Mouse (Mus musculus) kidney, adult 2 months (tissue): Measurements from ENCODE around the gene Camta2. TPM values are rescaled to one million over a fixed set of nuclear protein-coding genes. Genes with fewer than 3 reads are reported as not detected.

Source experiments
- DNase-seq: peaks from one replicate; pipeline ENCODE4 v3.0.0; 2021
- H3K27ac ChIP-seq: fragments of 200-500 bp; 2 replicates; pipeline ENCODE4 v1.5.1; 2012; ENCODE audit warnings: low read depth, low read length, control low read depth, inconsistent platforms; ENCODE audit not compliant: insufficient read depth
- H3K27me3 ChIP-seq: fragments of 200-500 bp; replicated peaks from 2 replicates; pipeline ENCODE4 v1.6.1; 2012; ENCODE audit warnings: mild to moderate bottlenecking, moderate library complexity, low read length, inconsistent platforms; ENCODE audit not compliant: control insufficient read depth, insufficient read depth
- H3K36me3 ChIP-seq: fragments of 200-500 bp; 2 replicates; pipeline ENCODE4 v1.6.1; 2012; ENCODE audit warnings: mild to moderate bottlenecking, moderate library complexity, low read length, inconsistent platforms; ENCODE audit not compliant: control insufficient read depth, insufficient read depth
- H3K4me1 ChIP-seq: fragments of 200-500 bp; 2 replicates; pipeline ENCODE4 v1.6.1; 2011; ENCODE audit warnings: low read length; ENCODE audit not compliant: control insufficient read depth, insufficient read depth
- H3K4me3 ChIP-seq: fragments of 200-500 bp; 2 replicates; pipeline ENCODE4 v1.5.1; 2011; ENCODE audit warnings: mild to moderate bottlenecking, low read depth, low read length, control low read depth; ENCODE audit not compliant: insufficient read depth
- CTCF ChIP-seq: fragments of 200-500 bp; conservative IDR thresholded peaks from 2 replicates; pipeline ENCODE4 v1.5.1; 2011; ENCODE audit warnings: low read depth, mild to moderate bottlenecking, control low read depth, low read length, moderate library complexity, mixed read lengths; ENCODE audit not compliant: insufficient read depth, insufficient read length
- POLR2A ChIP-seq: fragments of 200-500 bp; IDR thresholded peaks from one replicate; pipeline ENCODE4 v1.6.1; 2011; ENCODE audit warnings: low read depth, low read length, control low read depth
- WGBS: fragments of 180-500 bp; shearing (Covaris S2); methylation state at CpG from one replicate; pipeline ENCODE4 v1.1.7; 2018; 5-methylcytosine and 5-hydroxymethylcytosine counted together
- polyA plus RNA-seq: library from polyadenylated mRNA; depleted of rRNA; stranded (reverse); fragments of >200 nt; gene quantifications from 2 replicates; pipeline ENCODE4 v1.2.3, GENCODE M21; 2012

Gene Camta2
- polyA plus RNA-seq, 1 experiment: 28.7 TPM

- Histone ChIP-seq H3K27me3 (no peaks in the 10 kb centered on the region), H3K36me3 (peaks cover 10% of the 10 kb centered on the region), H3K4me1 (peaks cover 24% of the 10 kb centered on the region), H3K4me3 (no peak overlapping the region), H3K27ac (no peak overlapping the region)
- 56% methylated on average over 4 of the region's 4 CpGs for WGBS
- no peak for TF ChIP-seq CTCF
- DNase-seq: no peak
Observed at GRCm38 (mm10) chr11:70648512-70648911, 39.4 kb downstream of the Camta2 start.

- peak; percentile 38 for DNase-seq
- H3K4me1 ChIP-seq: peaks cover 22% of the 10 kb centered on the region
- no peaks in the 10 kb centered on the region for H3K27me3 ChIP-seq
- H3K4me3 ChIP-seq: peak overlapping the region; percentile 63
- peaks cover 10% of the 10 kb centered on the region for H3K36me3 ChIP-seq
- 2% methylated on average over 28 of the region's 28 CpGs for WGBS
- peak overlapping the region; percentile 98 for H3K27ac ChIP-seq
- no peak for TF ChIP-seq CTCF
- no peak for TF ChIP-seq POLR2A
Observed at GRCm38 (mm10) chr11:70647716-70648420, 40.0 kb downstream of the Camta2 start.

DNA sequence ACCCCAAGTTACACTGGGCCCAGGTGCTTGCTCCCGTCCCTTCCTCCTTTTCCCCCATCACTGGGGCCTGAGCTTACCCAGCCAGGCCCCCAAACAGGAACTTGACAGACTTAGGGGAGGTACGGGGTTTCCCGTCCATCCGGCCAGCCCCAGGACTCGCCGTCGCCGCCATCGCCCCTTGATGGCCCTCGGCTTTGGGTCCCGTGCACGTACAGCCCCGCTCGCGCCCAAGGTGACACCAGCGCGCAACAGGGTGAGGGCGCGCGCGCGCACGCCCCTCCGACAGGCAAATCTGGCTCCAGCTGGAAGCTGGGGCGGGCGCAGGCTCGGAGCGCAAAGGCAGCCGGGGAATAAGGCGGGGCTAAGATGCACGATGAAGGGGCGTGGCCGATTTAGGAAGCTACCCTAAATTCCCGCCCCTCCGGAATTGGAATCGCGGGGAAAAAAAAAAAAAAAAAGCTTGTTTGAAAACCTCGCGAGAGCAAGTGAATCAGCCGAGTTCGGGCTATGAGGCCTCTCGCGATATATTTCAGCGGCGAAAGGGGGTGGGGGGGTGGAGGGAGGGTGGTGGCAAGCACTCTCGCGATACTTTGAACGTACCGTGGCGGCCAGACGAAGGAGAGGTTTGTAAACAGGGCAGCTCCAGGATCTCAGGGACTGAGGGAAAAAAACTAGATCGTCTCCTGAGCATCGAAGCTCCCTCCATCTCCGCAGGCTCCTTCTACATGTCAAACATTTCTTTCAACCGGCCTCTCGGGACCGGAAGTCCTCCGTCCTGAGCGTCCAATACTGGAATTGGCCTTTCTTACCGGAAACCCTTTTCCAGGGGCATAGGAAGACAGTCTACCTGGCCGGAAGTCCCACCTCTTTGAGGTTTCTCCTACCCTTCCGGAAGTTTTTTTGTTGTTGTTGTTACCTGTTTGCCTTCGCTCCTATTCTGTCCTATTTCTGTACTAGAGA lies 40.9 kb downstream of the Camta2 start, which contains the start of the genes Rnf167 and Slc25a11:
Gene Rnf167, plus strand, starts transcription at position 545 of the 960 bp plus-strand sequence.
Gene Slc25a11, minus strand, starts transcription at position 789 of the 960 bp plus-strand sequence.
- Histone ChIP-seq H3K36me3 (peaks cover 10% of the 10 kb centered on the region), H3K27ac (peak within 1 kb of the TSS; percentile 98), H3K27me3 (no peaks in the 10 kb centered on the region), H3K4me3 (peak within 1 kb of the TSS; percentile 75), H3K4me1 (peaks cover 16% of the 10 kb centered on the region)
- WGBS: under 1% methylated on average over 63 of the region's 63 CpGs
- TF ChIP-seq CTCF (no peak), POLR2A (peak; percentile 67)
- peak; percentile 99 for DNase-seq

- H3K4me1 ChIP-seq: peaks cover 14% of the 10 kb centered on the region
- H3K27ac ChIP-seq: peak overlapping the region; percentile 94
- peak overlapping the region; percentile 75 for H3K4me3 ChIP-seq
- H3K27me3 ChIP-seq: no peaks in the 10 kb centered on the region
- no peak for TF ChIP-seq CTCF
- no peak for TF ChIP-seq POLR2A
- peak; percentile 61 for DNase-seq
- WGBS: 4% methylated on average over 3 of the region's 3 CpGs
- H3K36me3 ChIP-seq: peaks cover 10% of the 10 kb centered on the region
Observed at GRCm38 (mm10) chr11:70646259-70646555, 41.7 kb downstream of the Camta2 start.

- Histone ChIP-seq H3K36me3 (peaks cover 7% of the 10 kb centered on the region), H3K27ac (peak overlapping the region; percentile 94; the same call in 1 of the 2 replicates), H3K4me1 (peaks cover 14% of the 10 kb centered on the region), H3K27me3 (no peaks in the 10 kb centered on the region), H3K4me3 (peak overlapping the region; percentile 75)
- no peak for DNase-seq
- WGBS: 65% methylated on average over 12 of the region's 12 CpGs
- TF ChIP-seq POLR2A (no peak), CTCF (no peak)
Observed at GRCm38 (mm10) chr11:70645461-70646258, 42.2 kb downstream of the Camta2 start.

- WGBS: 94% methylated on average over 8 of the region's 8 CpGs
- Histone ChIP-seq H3K36me3 (peaks cover 4% of the 10 kb centered on the region), H3K4me3 (no peak overlapping the region), H3K27me3 (no peaks in the 10 kb centered on the region), H3K4me1 (peaks cover 14% of the 10 kb centered on the region), H3K27ac (no peak overlapping the region)
- no peak for TF ChIP-seq CTCF
- TF ChIP-seq POLR2A: no peak
- DNase-seq: no peak
Observed at GRCm38 (mm10) chr11:70644564-70645103, 43.3 kb downstream of the Camta2 start.
